Mouse (Mus musculus): ENCODE measurements around the gene Gm5796.
"Not testable (repeated sequence)": the region's sequence is repeated elsewhere in the genome, so short reads cannot be mapped to it uniquely, and the experiment has no call there.

The Gm5796 gene

GRCm38 (mm10) chr14:4023641-4024040 is at the start of gene Gm5796:
Gene Gm5796 (plus strand): TSS chr14:4023941.
- not testable (repeated sequence) for DNase-seq

DNA sequence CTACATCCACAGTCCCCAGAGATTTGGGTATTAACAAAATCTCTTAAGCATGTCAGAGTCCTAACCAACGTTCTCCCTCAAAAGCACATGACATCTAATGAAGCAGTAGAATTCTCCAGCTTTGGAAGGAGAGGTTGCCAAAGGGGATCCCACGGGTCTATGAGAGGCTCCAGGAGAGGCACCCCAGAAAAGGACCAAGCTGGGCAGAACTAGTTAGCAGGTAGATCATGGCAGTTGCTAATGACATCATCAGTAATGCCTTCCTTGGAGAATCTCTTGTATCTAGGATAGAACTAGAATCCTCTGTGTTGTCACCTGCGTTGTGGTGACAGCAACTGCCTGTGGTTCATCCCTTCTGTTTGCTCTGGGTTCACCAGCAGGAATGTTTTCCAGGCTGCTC is 25.6 kb upstream of the Gm5796 start, which contains the start of gene Gm3099:
Gene Gm3099, plus strand, starts transcription at position 301 of the 400 bp plus-strand sequence.
- DNase-seq = not testable (repeated sequence)

DNA sequence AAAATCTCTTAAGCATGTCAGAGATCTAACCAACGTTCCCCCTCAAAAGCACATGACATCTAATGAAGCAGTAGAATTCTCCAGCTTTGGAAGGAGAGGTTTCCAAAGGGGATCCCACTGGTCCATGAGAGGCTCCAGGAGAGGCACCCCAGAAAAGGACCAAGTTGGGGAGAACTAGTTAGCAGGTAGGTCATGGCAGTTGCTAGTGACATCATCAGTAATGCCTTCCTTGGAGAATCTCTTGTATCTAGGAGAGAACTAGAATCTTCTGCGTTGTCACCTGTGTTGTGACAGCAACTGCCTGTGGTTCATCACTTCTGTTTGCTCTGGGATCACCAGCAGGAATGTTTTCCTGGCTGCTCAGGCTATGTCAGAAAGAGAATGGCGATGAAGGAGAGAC is 60.1 kb downstream of the Gm5796 start, which contains the start of gene Gm3115:
Gene Gm3115, plus strand, starts transcription at position 301 of the 400 bp plus-strand sequence.
- not testable (repeated sequence) for DNase-seq

All from cerebellum, postnatal 36 days (tissue).